Mouse (Mus musculus): Measurements from ENCODE around the gene Pdhb.

- TF ChIP-seq CTCF (IDR thresholded peaks at IDR 0.05; ENCODE audit: insufficient read depth, low read length) (no peak), POLR2A (IDR thresholded peaks at IDR 0.05; ENCODE audit: borderline replicate concordance, extremely low read depth, low read depth, low read length) (no peak)
Observed at GRCm38 (mm10) chr14:8207543-8207942, 34.7 kb upstream of the Pdhb start.

All from lung, adult 2 months (tissue).